Mouse (Mus musculus) forebrain, embryonic 13.5 days (tissue): ENCODE results near the gene Adipor2. TPM values are rescaled to one million over a fixed set of nuclear protein-coding genes. Genes with fewer than 3 reads are reported as not detected.
"Not testable (repeated sequence)": the region's sequence is repeated elsewhere in the genome, so short reads cannot be mapped to it uniquely, and the experiment has no call there.

Experiments
- ATAC-seq: fragments of 200-750 bp; cut with Nextera tagmentation; 2 replicates; pipeline ENCODE4 v1.8.0; 2017
- H3K27ac ChIP-seq: fragments of 300-500 bp; sonication (generic); 2 replicates; pipeline ENCODE4 v1.5.1; 2015; ENCODE audit warnings: inconsistent platforms, mild to moderate bottlenecking, moderate library complexity
- H3K27me3 ChIP-seq: fragments of 300-500 bp; sonication (generic); 2 replicates; pipeline ENCODE4 v1.6.1; 2015; ENCODE audit warnings: mild to moderate bottlenecking, inconsistent platforms
- H3K36me3 ChIP-seq: fragments of 300-500 bp; sonication (generic); 2 replicates; pipeline ENCODE4 v1.6.1; 2015; ENCODE audit warnings: mild to moderate bottlenecking, inconsistent platforms; ENCODE audit not compliant: poor library complexity, severe bottlenecking
- H3K4me1 ChIP-seq: fragments of 300-500 bp; sonication (generic); 2 replicates; pipeline ENCODE4 v1.6.1; 2015; ENCODE audit warnings: inconsistent platforms
- H3K4me2 ChIP-seq: fragments of 300-500 bp; sonication (generic); 2 replicates; pipeline ENCODE4 v1.6.1; 2015; ENCODE audit warnings: inconsistent platforms, mild to moderate bottlenecking, moderate library complexity
- H3K4me3 ChIP-seq: fragments of 300-500 bp; sonication (generic); 2 replicates; pipeline ENCODE4 v1.5.1; 2015; ENCODE audit warnings: mild to moderate bottlenecking, inconsistent platforms
- H3K9ac ChIP-seq: fragments of 300-500 bp; sonication (generic); 2 replicates; pipeline ENCODE4 v1.6.1; 2015; ENCODE audit warnings: mild to moderate bottlenecking, inconsistent platforms
- H3K9me3 ChIP-seq: fragments of 300-500 bp; sonication (generic); replicated peaks from 2 replicates; pipeline ENCODE4 v1.6.1; 2016; ENCODE audit warnings: inconsistent platforms
- WGBS: fragments of 180-500 bp; shearing (Covaris S2); methylation state at CpG from one replicate; pipeline ENCODE4 v1.1.7; 2015; 5-methylcytosine and 5-hydroxymethylcytosine counted together
- polyA plus RNA-seq: library from polyadenylated mRNA; unstranded; fragments of >200 nt; fragmentation: Nextera tagmentation; extraction: Ambion mirVana; gene quantifications from 2 replicates; pipeline ENCODE4 v1.2.1, GENCODE M21; 2015

The Adipor2 gene
- polyA plus RNA-seq, 1 experiment from 2014 or later = 38.3 TPM

- H3K36me3 ChIP-seq = no peaks in the 10 kb centered on the region
- ATAC-seq = no peak
- H3K9me3 ChIP-seq = no peaks in the 10 kb centered on the region
- no peak overlapping the region for H3K4me3 ChIP-seq
- peaks cover 27% of the 10 kb centered on the region for H3K4me1 ChIP-seq
- no peaks in the 10 kb centered on the region for H3K27me3 ChIP-seq
- no peak overlapping the region for H3K27ac ChIP-seq
- 92% methylated on average over 4 of the region's 4 CpGs for WGBS
- no peak overlapping the region for H3K9ac ChIP-seq
- peak overlapping the region; percentile 70; the same call in 1 of the 2 replicates for H3K4me2 ChIP-seq
These were observed 31.1 kb downstream of the Adipor2 start for GRCm38 (mm10) chr6:119386421-119386820.

GRCm38 (mm10) chr6:119385668-119386067 is 31.8 kb downstream of the Adipor2 start:
- Histone ChIP-seq H3K27ac (no peak overlapping the region), H3K9ac (no peak overlapping the region), H3K9me3 (no peaks in the 10 kb centered on the region), H3K27me3 (no peaks in the 10 kb centered on the region), H3K36me3 (no peaks in the 10 kb centered on the region), H3K4me1 (peaks cover 27% of the 10 kb centered on the region), H3K4me3 (no peak overlapping the region), H3K4me2 (no peak overlapping the region)
- WGBS = 100% methylated on average over 1 of the region's 1 CpGs
- ATAC-seq = no peak

DNA sequence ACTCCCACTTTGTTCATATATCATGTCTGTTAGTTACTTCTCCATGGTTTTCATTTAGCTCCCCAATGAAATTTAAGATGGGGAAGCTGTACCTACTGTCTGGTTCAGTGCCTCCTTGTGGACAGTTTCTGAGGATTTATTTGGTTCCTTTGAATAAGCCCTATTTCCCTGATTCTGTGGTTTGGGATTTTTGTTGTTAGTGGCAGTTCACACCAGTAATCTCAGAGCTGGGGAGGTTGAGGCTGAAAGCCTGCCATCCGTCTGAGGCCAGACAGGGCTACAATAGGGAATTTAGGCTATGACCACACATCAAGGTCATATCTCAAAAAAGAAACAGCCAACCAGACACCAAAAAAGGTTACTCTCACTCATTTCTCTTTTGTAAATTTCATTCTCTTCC is 38.9 kb downstream of the Adipor2 start:
- H3K27me3 ChIP-seq = no peaks in the 10 kb centered on the region
- H3K4me2 ChIP-seq = no peak overlapping the region
- H3K9me3 ChIP-seq = no peaks in the 10 kb centered on the region
- H3K36me3 ChIP-seq = no peaks in the 10 kb centered on the region
- H3K4me1 ChIP-seq = no peaks in the 10 kb centered on the region
- no peak overlapping the region for H3K9ac ChIP-seq
- H3K27ac ChIP-seq = no peak overlapping the region
- no peak overlapping the region for H3K4me3 ChIP-seq
- 87% methylated on average over 1 of the region's 1 CpGs for WGBS
- no peak for ATAC-seq

- H3K4me1 ChIP-seq = no peaks in the 10 kb centered on the region
- no peaks in the 10 kb centered on the region for H3K27me3 ChIP-seq
- no peak overlapping the region for H3K27ac ChIP-seq
- no peaks in the 10 kb centered on the region for H3K36me3 ChIP-seq
- H3K4me3 ChIP-seq = no peak overlapping the region
- no peak for ATAC-seq
- H3K4me2 ChIP-seq = no peak overlapping the region
- H3K9me3 ChIP-seq = no peaks in the 10 kb centered on the region
- 90% methylated on average over 2 of the region's 2 CpGs for WGBS
- no peak overlapping the region for H3K9ac ChIP-seq
These were observed 39.9 kb downstream of the Adipor2 start for GRCm38 (mm10) chr6:119377613-119378012.

DNA sequence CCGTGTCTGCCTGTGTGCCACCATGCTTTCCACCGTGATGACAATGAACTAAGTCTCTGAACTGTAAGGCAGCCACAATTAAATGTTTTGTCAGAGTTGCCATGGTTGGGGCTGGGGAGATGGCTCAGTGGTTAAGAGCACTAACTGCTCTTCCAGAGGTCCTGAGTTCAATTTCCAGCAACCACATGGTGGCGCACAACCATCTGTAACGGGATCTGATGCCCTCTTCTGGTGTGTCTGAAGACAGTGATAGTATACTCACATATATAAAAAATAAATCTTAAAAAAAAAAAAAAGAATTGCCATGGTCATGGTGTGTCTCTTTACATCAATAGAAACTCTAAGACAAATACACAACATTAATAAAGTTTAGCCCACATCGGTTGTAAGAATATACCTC is 42.5 kb downstream of the Adipor2 start:
- Histone ChIP-seq H3K36me3 (no peaks in the 10 kb centered on the region), H3K9me3 (no peaks in the 10 kb centered on the region), H3K4me1 (no peaks in the 10 kb centered on the region), H3K9ac (no peak overlapping the region), H3K27ac (no peak overlapping the region), H3K27me3 (no peaks in the 10 kb centered on the region), H3K4me2 (no peak overlapping the region), H3K4me3 (no peak overlapping the region)
- 72% methylated on average over 5 of the region's 5 CpGs for WGBS
- ATAC-seq = no peak

DNA sequence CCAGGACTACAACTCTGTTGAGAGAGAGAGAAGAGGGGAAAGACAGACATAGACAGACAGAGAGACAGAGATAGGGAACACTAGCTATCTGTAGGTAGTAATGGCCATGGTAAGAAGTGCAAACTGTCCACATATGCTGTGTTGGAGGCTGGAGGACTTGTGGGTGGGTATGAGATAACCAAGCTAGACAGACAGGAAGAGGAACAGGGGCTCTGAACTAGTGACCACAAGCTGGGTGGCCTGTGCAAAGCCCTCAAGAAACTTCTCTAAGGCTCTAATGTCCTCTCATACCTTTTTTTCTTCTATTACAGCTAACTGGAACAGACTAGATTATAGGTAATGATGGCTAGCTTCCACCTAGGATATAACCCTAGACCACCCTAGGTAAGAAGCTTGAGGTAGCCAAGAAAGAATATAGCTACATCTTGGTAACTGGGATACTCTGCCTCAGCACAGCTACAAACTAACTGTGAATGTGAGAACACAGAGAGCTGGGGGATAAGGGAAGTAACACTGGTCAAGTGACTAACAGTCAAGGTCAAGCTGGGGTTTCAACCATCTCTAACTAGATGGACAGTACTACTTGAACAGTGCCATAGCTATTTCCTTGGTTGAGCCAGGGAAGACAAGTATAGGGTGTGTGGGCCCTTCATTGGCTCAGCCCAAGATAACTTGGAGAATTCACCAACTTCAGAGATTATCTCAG is 44.4 kb downstream of the Adipor2 start:
- Histone ChIP-seq H3K4me2 (no peak overlapping the region), H3K9me3 (no peaks in the 10 kb centered on the region), H3K9ac (no peak overlapping the region), H3K27ac (no peak overlapping the region), H3K4me3 (no peak overlapping the region), H3K4me1 (no peaks in the 10 kb centered on the region), H3K27me3 (no peaks in the 10 kb centered on the region), H3K36me3 (peaks cover 5% of the 10 kb centered on the region; the same call in 1 of the 2 replicates)
- ATAC-seq = no peak

DNA sequence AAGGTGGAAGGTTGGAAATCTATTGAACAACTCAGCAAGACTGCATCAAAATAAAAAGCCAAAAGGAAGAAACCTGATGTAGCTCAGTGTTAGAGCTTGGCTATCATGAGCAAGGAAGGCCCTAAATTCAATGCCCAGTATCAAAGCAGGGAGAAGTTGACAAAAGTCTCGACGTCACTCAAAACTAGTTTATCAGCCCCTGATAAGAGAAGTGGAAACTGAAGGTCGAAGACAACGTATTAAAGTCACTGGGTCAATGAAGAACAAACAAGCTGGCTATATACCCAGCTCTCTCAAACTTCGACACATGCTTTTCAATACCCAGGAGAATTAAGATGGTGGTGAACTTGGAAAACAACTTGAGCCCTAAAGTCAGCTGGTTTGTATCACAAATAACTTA is 45.3 kb downstream of the Adipor2 start:
- no peaks in the 10 kb centered on the region for H3K4me1 ChIP-seq
- H3K4me2 ChIP-seq = no peak overlapping the region
- 88% methylated on average over 5 of the region's 5 CpGs for WGBS
- no peak overlapping the region for H3K4me3 ChIP-seq
- H3K9ac ChIP-seq = no peak overlapping the region
- ATAC-seq = no peak
- H3K36me3 ChIP-seq = peaks cover 11% of the 10 kb centered on the region
- no peaks in the 10 kb centered on the region for H3K9me3 ChIP-seq
- H3K27ac ChIP-seq = no peak overlapping the region
- H3K27me3 ChIP-seq = no peaks in the 10 kb centered on the region

DNA sequence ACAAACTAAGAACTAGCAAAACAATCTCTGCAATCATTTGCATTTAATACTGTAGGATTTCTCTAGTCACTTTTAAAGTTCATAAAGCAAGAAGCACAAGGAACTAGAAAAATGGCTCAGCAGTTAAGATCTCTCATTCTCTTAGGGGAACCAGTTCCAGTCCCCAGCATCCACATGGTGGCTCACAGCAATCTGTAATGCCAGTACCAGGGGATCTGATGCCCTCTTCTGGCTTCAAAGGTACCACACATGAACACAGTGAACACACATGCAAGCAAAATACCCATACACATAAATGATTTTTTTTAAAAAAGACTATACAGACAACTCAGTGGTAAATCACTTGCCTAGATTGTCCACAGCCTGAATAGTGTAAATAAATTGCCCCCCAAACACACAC is 45.9 kb downstream of the Adipor2 start:
- H3K4me1 ChIP-seq = no peaks in the 10 kb centered on the region
- ATAC-seq = no peak
- no peak overlapping the region for H3K4me2 ChIP-seq
- H3K9ac ChIP-seq = no peak overlapping the region
- H3K27ac ChIP-seq = no peak overlapping the region
- H3K27me3 ChIP-seq = no peaks in the 10 kb centered on the region
- H3K9me3 ChIP-seq = no peaks in the 10 kb centered on the region
- H3K36me3 ChIP-seq = peaks cover 16% of the 10 kb centered on the region
- no peak overlapping the region for H3K4me3 ChIP-seq

DNA sequence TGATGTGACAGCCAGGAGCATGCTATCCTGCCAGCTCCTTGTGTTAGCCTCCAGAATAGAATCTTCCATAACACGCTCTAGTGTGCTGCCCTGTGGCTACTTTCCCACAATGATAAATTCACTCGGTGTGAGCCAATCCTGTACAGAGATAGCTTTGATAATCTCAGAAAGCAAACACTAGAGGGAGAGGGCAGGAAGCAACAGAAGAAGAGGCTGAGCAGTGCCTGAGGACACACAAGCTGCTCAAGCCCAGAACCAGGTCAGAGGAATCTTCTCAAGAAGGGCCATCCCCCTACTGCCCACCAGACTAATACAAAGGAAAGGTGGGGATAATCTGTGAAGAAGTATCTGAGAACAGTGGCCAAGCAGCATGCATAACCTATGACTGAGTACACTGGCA is 50.1 kb downstream of the Adipor2 start:
- Histone ChIP-seq H3K9me3 (no peaks in the 10 kb centered on the region), H3K4me2 (no peak overlapping the region), H3K36me3 (peaks cover 51% of the 10 kb centered on the region), H3K4me1 (no peaks in the 10 kb centered on the region), H3K9ac (no peak overlapping the region), H3K27me3 (no peaks in the 10 kb centered on the region), H3K4me3 (no peak overlapping the region), H3K27ac (no peak overlapping the region)
- no peak for ATAC-seq
- 94% methylated on average over 2 of the region's 2 CpGs for WGBS

DNA sequence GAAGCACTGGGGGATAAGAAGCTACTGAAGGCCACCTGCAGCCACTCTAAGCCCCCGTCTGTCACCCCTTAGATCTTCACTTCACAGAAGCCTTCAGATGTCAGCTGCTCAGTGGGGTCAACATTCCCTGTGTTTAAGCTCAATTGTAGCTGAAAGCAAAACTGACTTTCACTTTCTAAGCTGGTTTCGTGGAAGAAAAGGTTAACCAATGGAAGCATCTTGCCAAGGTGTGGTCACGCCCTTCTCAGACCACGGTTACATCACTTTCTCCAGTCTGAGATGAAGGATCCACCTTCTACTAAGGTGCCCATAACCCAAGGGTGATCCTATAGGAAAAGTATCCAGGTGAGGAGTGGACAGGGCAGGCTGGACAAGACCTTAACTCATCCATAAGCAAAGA is 50.7 kb downstream of the Adipor2 start:
- ATAC-seq, H3K4me2 ChIP-seq, H3K4me3 ChIP-seq, H3K27me3 ChIP-seq, H3K9me3 ChIP-seq, H3K9ac ChIP-seq, H3K27ac ChIP-seq, H3K4me1 ChIP-seq: not testable (repeated sequence)
- peaks cover 52% of the 10 kb centered on the region for H3K36me3 ChIP-seq
- WGBS = 86% methylated on average over 4 of the region's 4 CpGs

GRCm38 (mm10) chr6:119363593-119363992 is 53.9 kb downstream of the Adipor2 start:
- Histone ChIP-seq H3K27ac (no peak overlapping the region), H3K9ac (no peak overlapping the region), H3K4me2 (no peak overlapping the region), H3K27me3 (no peaks in the 10 kb centered on the region), H3K36me3 (peaks cover 73% of the 10 kb centered on the region), H3K4me1 (no peaks in the 10 kb centered on the region), H3K4me3 (no peak overlapping the region), H3K9me3 (no peaks in the 10 kb centered on the region)
- no peak for ATAC-seq
- 98% methylated on average over 5 of the region's 5 CpGs for whole genome bisulfite sequencing

DNA sequence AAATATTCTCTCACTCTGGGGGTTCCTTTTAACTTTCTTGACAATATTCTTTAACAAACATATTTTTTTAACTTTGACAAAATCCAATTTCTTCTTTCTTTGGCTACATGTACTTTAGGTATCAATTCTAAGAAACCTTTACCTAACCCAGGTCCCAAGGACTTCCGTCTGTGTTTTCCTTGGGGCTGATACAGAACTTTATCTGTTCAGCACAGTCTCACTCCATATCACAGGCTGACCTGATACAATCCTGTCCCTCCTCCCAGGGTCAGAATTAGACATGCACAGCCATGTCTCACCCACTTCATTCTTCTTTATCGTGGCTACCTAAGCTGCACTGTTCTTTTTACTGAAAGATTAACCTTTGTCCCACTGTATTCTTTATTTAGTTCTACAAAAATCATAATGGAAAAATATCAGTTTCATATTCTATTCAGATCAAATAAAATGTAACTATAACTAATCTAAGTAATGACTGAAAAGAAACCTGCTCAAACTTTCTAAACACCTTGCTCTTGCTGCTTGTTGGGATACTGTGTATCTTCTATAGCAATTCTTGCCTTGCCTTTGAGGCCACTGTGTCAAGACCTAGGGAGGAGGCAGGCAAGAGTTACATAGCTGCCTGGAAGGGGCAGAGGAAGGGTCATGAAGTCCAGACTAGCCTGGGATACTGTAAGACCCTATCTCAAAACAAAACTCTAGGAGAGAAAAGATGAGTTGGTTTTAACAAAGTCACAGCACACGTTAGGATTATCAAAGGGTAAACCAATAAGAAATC is 56.4 kb downstream of the Adipor2 start:
- Histone ChIP-seq H3K36me3 (peaks cover 83% of the 10 kb centered on the region), H3K4me3 (no peak overlapping the region), H3K27me3 (no peaks in the 10 kb centered on the region), H3K4me2 (no peak overlapping the region), H3K9ac (no peak overlapping the region), H3K4me1 (no peaks in the 10 kb centered on the region), H3K9me3 (no peaks in the 10 kb centered on the region), H3K27ac (no peak overlapping the region)
- no peak for ATAC-seq
- WGBS = 93% methylated on average over 3 of the region's 3 CpGs

GRCm38 (mm10) chr6:119360250-119360649 is 57.3 kb downstream of the Adipor2 start:
- ATAC-seq = not testable (repeated sequence)
- H3K36me3 ChIP-seq = peaks cover 83% of the 10 kb centered on the region
- 91% methylated on average over 6 of the region's 6 CpGs for WGBS

More at GRCm38 (mm10) chr6:119360250-119360649, 57.3 kb downstream of the Adipor2 start:
- not testable (repeated sequence) for H3K27ac ChIP-seq, H3K4me1 ChIP-seq, H3K4me3 ChIP-seq, H3K4me2 ChIP-seq, H3K9me3 ChIP-seq, H3K9ac ChIP-seq, H3K27me3 ChIP-seq
